Mouse (Mus musculus) olfactory bulb, adult 2 months (tissue): ENCODE measurements around the gene Apol7b.

Experiments
- CTCF ChIP-seq: fragments of 200-500 bp; IDR thresholded peaks from 2 replicates; pipeline ENCODE4 v1.5.1; 2012; ENCODE audit warnings: low read depth, mild to moderate bottlenecking, low read length, moderate library complexity; ENCODE audit not compliant: insufficient read depth
- POLR2A ChIP-seq: fragments of 200-500 bp; IDR thresholded peaks from 2 replicates; pipeline ENCODE4 v1.6.1; 2012; ENCODE audit warnings: mild to moderate bottlenecking, low read depth, low read length, moderate library complexity; ENCODE audit not compliant: insufficient read depth

DNA sequence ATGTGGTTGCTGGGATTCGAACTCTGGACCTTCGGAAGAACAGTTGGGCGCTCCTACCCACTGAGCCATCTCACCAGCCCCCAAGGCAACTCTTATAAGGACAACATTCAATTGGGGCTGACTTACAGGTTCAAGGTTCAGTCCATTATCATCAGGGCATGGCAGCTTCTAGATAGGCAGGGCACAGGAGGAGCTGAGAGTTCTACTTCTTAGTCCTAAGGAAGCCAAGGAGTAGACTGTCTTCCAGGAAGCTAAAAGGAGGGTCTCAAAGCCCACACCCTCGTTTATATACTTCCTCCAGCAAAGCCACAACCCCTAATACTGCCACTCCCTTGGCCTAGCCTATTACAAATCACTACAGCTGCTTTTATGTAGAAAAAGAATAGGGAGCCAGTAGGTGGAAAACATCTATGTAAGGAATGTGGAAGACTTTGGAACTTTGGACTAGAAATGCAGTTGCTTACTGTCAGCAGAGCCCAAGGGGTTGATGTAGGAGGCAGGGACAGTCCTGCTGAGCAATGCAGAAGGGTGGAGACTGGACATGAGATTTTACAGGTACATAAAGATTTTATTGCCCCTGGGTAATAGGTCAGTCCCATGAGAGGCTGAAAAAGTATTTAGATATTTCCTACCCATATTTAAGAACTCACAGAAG is 35.0 kb upstream of the Apol7b start:
- no peak for TF ChIP-seq CTCF
- no peak for TF ChIP-seq POLR2A
